Mouse (Mus musculus) MEL (cell line): ENCODE measurements around the gene Slc9a2. TPM values are rescaled to one million over a fixed set of nuclear protein-coding genes. Genes with fewer than 3 reads are reported as not detected.

Experiments
- DNase-seq: peaks from one replicate; pipeline ENCODE4 v3.0.0; 2011; ENCODE audit warnings: low read depth, low spot score
- H3K27ac ChIP-seq: 2 replicates; pipeline ENCODE4 v1.5.1; 2012; ENCODE audit warnings: low read depth, mild to moderate bottlenecking, control low read depth, low read length, moderate library complexity; ENCODE audit not compliant: control insufficient read depth
- H3K27me3 ChIP-seq, 2 experiments: fragments of 150-350 bp in 1 of 2; sonication (generic) in 1 of 2; 2 replicates each; pipeline ENCODE4 v1.6.1; 2012; ENCODE audit warnings: low read length in 2 of 2, mild to moderate bottlenecking in 2 of 2, improper control_type of control experiment in 1 of 2, moderate library complexity in 1 of 2; ENCODE audit not compliant: insufficient read depth in 2 of 2, control insufficient read depth in 1 of 2
- H3K36me3 ChIP-seq, 2 experiments: 2 replicates each; pipeline ENCODE4 v1.6.1; 2012 to 2014; ENCODE audit warnings: low read length in 2 of 2, improper control_type of control experiment in 1 of 2, inconsistent platforms in 1 of 2, mild to moderate bottlenecking in 1 of 2; ENCODE audit not compliant: insufficient read depth in 2 of 2, control insufficient read depth in 1 of 2
- H3K4me1 ChIP-seq, 2 experiments: fragments of 150-350 bp in 1 of 2; sonication (generic) in 1 of 2; 2 replicates each; pipeline ENCODE4 v1.6.1; 2012; ENCODE audit warnings: low read length in 2 of 2, improper control_type of control experiment in 1 of 2, mild to moderate bottlenecking in 1 of 2; ENCODE audit not compliant: insufficient read depth in 2 of 2, control insufficient read depth in 1 of 2
- H3K4me3 ChIP-seq, 2 experiments: fragments of 150-350 bp in 1 of 2; sonication (generic) in 1 of 2; 2 replicates each; pipeline ENCODE4 v1.5.1; 2012; ENCODE audit warnings: low read depth in 2 of 2, low read length in 2 of 2, mild to moderate bottlenecking in 2 of 2, moderate library complexity in 2 of 2, control low read depth in 1 of 2, improper control_type of control experiment in 1 of 2; ENCODE audit not compliant: control insufficient read depth in 1 of 2, insufficient read depth in 1 of 2
- H3K79me2 ChIP-seq: 2 replicates; pipeline ENCODE4 v1.6.1; 2012; ENCODE audit warnings: mild to moderate bottlenecking, low read length, moderate library complexity; ENCODE audit not compliant: control insufficient read depth, poor library complexity, insufficient read depth
- H3K9ac ChIP-seq: 2 replicates; pipeline ENCODE4 v1.6.1; 2012; ENCODE audit warnings: low read depth, mild to moderate bottlenecking, control low read depth, low read length, moderate library complexity; ENCODE audit not compliant: control insufficient read depth, poor library complexity, severe bottlenecking
- H3K9me3 ChIP-seq: fragments of 150-350 bp; sonication (generic); replicated peaks from 2 replicates; pipeline ENCODE4 v1.6.1; 2012; ENCODE audit warnings: mild to moderate bottlenecking, low read length, improper control_type of control experiment, moderate library complexity; ENCODE audit not compliant: insufficient read depth
- BHLHE40 ChIP-seq: IDR thresholded peaks from 2 replicates; pipeline ENCODE4 v1.6.1; 2012; ENCODE audit warnings: low read depth, mild to moderate bottlenecking, inconsistent platforms, low read length, improper control_type of control experiment, borderline replicate concordance
- CHD2 ChIP-seq: IDR thresholded peaks from 2 replicates; pipeline ENCODE4 v1.6.1; 2011; ENCODE audit warnings: low read length, improper control_type of control experiment
- E2F4 ChIP-seq: IDR thresholded peaks from 2 replicates; pipeline ENCODE4 v1.6.1; 2011; ENCODE audit warnings: low read depth, low read length, improper control_type of control experiment, borderline replicate concordance
- ELF1 ChIP-seq: IDR thresholded peaks from 2 replicates; pipeline ENCODE4 v1.6.1; 2014; ENCODE audit warnings: low read depth, mild to moderate bottlenecking, inconsistent platforms, low read length, improper control_type of control experiment, moderate library complexity
- EP300 ChIP-seq, 2 experiments: IDR thresholded peaks; 2 replicates each; pipeline ENCODE4 v1.6.1; 2011; ENCODE audit warnings: improper control_type of control experiment in 2 of 2, low read length in 2 of 2, low read depth in 1 of 2, mild to moderate bottlenecking in 1 of 2
- ETS1 ChIP-seq: IDR thresholded peaks from 2 replicates; pipeline ENCODE4 v1.6.1; 2012; ENCODE audit warnings: low read depth, mild to moderate bottlenecking, inconsistent platforms, low read length, improper control_type of control experiment, moderate library complexity
- MAFK ChIP-seq: IDR thresholded peaks from 2 replicates; pipeline ENCODE4 v1.6.1; 2011; ENCODE audit warnings: low read depth, mild to moderate bottlenecking, low read length, improper control_type of control experiment, borderline replicate concordance
- MAZ ChIP-seq: IDR thresholded peaks from 2 replicates; pipeline ENCODE4 v1.6.1; 2012; ENCODE audit warnings: low read depth, mild to moderate bottlenecking, inconsistent platforms, low read length, improper control_type of control experiment
- MXI1 ChIP-seq: IDR thresholded peaks from 2 replicates; pipeline ENCODE4 v1.6.1; 2011; ENCODE audit warnings: mild to moderate bottlenecking, low read depth, low read length, improper control_type of control experiment
- MYB ChIP-seq: IDR thresholded peaks from 2 replicates; pipeline ENCODE4 v1.6.1; 2011; ENCODE audit warnings: mild to moderate bottlenecking, low read depth, low read length, improper control_type of control experiment
- NELFE ChIP-seq: IDR thresholded peaks from 2 replicates; pipeline ENCODE4 v1.6.1; 2011; ENCODE audit warnings: low read depth, low read length, improper control_type of control experiment
- POLR2A ChIP-seq, 2 experiments: IDR thresholded peaks; 2 replicates each; pipeline ENCODE4 v1.6.1; 2011 to 2012; ENCODE audit warnings: low read length in 2 of 2, mild to moderate bottlenecking in 2 of 2, control low read depth in 1 of 2, improper control_type of control experiment in 1 of 2, low read depth in 1 of 2, moderate library complexity in 1 of 2; ENCODE audit not compliant: control insufficient read depth in 1 of 2, insufficient read depth in 1 of 2, poor library complexity in 1 of 2
- RCOR1 ChIP-seq: IDR thresholded peaks from 2 replicates; pipeline ENCODE4 v1.6.1; 2012; ENCODE audit warnings: low read depth, mild to moderate bottlenecking, inconsistent platforms, low read length, improper control_type of control experiment
- SIN3A ChIP-seq: IDR thresholded peaks from 2 replicates; pipeline ENCODE4 v1.6.1; 2012; ENCODE audit warnings: low read length, improper control_type of control experiment, inconsistent platforms
- UBTF ChIP-seq: IDR thresholded peaks from 2 replicates; pipeline ENCODE4 v1.6.1; 2012; ENCODE audit warnings: low read depth, mild to moderate bottlenecking, inconsistent platforms, low read length, improper control_type of control experiment, moderate library complexity, borderline replicate concordance; ENCODE audit not compliant: insufficient read depth
- ZC3H11A ChIP-seq: IDR thresholded peaks from 2 replicates; pipeline ENCODE4 v1.6.1; 2012; ENCODE audit warnings: low read depth, mild to moderate bottlenecking, inconsistent platforms, low read length, improper control_type of control experiment
- ZNF384 ChIP-seq: IDR thresholded peaks from 2 replicates; pipeline ENCODE4 v1.6.1; 2012; ENCODE audit warnings: low read depth, mild to moderate bottlenecking, inconsistent platforms, low read length, improper control_type of control experiment
- polyA plus RNA-seq, 2 experiments: library from polyadenylated mRNA; stranded (reverse) in 1 of 2; unstranded in 1 of 2; fragments of >175 nt in 1 of 2; fragments of >200 nt in 1 of 2; gene quantifications; 2 replicates each; pipeline versions ENCODE4 v1.2.1 to v1.2.4; 2012; ENCODE audit warnings: low replicate concordance in 2 of 2, low read depth in 1 of 2; ENCODE audit not compliant: insufficient read length in 2 of 2, insufficient read depth in 1 of 2, missing spikeins in 1 of 2
- total RNA-seq: library from RNA; depleted of rRNA; stranded (reverse); fragments of 300-350 nt; gene quantifications from 2 replicates; pipeline ENCODE4 v1.2.3, GENCODE M21; 2012; rRNA removed

The Slc9a2 gene
- total RNA-seq (not detected in 2 replicates), polyA plus RNA-seq (not detected)

DNA sequence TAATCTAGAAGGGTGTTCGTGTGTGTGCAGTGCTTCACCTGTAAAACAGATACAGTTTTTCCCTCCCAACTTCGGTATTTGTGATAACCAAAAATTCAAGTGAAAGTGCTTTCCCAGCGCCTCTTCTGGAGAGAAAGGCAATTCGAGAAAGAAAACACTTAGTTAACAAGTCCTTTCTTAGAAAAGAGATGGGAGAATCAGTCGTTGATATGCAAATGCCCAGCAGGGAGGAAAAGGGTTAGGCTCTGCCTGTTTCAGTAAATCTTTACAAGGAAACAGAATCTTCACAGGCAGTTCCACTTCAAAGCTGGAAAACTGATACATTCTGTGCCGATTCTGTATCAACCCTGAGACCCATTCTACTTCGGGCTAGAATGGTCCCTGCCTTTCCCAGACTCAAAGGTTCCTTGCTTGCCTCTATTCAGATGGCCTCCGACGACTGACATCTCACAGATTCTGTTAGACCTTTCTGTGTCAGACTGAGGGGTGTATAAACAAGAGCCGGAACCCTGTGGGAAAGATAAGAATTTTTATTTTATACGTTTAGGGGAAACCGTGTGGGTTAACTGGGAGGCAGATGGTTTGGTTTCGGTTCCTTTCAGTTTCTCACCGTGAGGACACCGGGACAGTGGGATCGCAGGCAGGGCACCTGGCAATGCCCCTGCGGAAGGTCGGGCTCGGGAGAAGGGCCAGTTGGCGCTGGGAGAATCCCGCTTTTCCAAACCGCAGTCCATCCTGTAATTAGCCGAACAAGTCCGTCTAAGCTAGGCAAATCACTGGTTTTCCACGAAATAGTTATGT lies at the start of gene Slc9a2:
Gene Slc9a2, plus strand, starts transcription at position 508 of the 801 bp plus-strand sequence.
- Histone ChIP-seq H3K4me1 (no peaks in the 10 kb centered on the region), H3K9me3 (no peaks in the 10 kb centered on the region), H3K79me2 (no peaks in the 10 kb centered on the region), H3K4me3 (no peak within 1 kb of the TSS), H3K27ac (no peak within 1 kb of the TSS), H3K27me3 (no peaks in the 10 kb centered on the region), H3K9ac (no peak within 1 kb of the TSS), H3K36me3 (no peaks in the 10 kb centered on the region)
- TF ChIP-seq RCOR1 = no peak
- no peak for TF ChIP-seq BHLHE40
- TF ChIP-seq MYB = no peak
- no peak for DNase-seq

- no peaks in the 10 kb centered on the region for H3K9me3 ChIP-seq
- no peak for DNase-seq
- no peak overlapping the region for H3K27ac ChIP-seq
- no peaks in the 10 kb centered on the region for H3K79me2 ChIP-seq
- H3K4me3 ChIP-seq = no peak overlapping the region
- no peak for TF ChIP-seq ELF1
- no peak for TF ChIP-seq MAFK
- TF ChIP-seq RCOR1 = no peak
- no peak for TF ChIP-seq ZC3H11A
- no peak for TF ChIP-seq EP300 (IDR thresholded peaks at IDR 0.05; ENCODE audit: low read depth in 1 of 2, low read length in 2 of 2)
- TF ChIP-seq SIN3A = no peak
- TF ChIP-seq CHD2 = no peak
- no peak for TF ChIP-seq ETS1
- TF ChIP-seq E2F4 = no peak
- no peak for TF ChIP-seq MXI1
- no peak for TF ChIP-seq UBTF
- TF ChIP-seq BHLHE40 = no peak
- no peak for TF ChIP-seq NELFE
- no peak for TF ChIP-seq POLR2A (IDR thresholded peaks at IDR 0.05; ENCODE audit: control insufficient read depth in 1 of 2, insufficient read depth in 1 of 2, low read depth in 1 of 2, low read length in 2 of 2, poor library complexity in 1 of 2)
- TF ChIP-seq MAZ = no peak
- no peak for TF ChIP-seq ZNF384
- TF ChIP-seq, all 39 proteins: peak for 0
- Histone ChIP-seq H3K4me1 (no peaks in the 10 kb centered on the region), H3K27me3 (no peaks in the 10 kb centered on the region), H3K9ac (no peak overlapping the region), H3K36me3 (no peaks in the 10 kb centered on the region)
Measured at GRCm38 (mm10) chr1:40632407-40633062, 47.8 kb upstream of the Slc9a2 start.
